Mouse (Mus musculus) ES-E14 (cell line): ENCODE measurements around the gene Ttf2. TPM values are rescaled to one million over a fixed set of nuclear protein-coding genes. Genes with fewer than 3 reads are reported as not detected.

Experiments
- DNase-seq: peaks from one replicate; pipeline ENCODE4 v3.0.0-alpha.2; 2013; ENCODE audit warnings: low read depth, low spot score
- H3K27ac ChIP-seq: 2 replicates; pipeline ENCODE4 v1.5.1; 2012; ENCODE audit warnings: low read depth, mild to moderate bottlenecking, low read length, moderate library complexity, mixed read lengths; ENCODE audit not compliant: poor library complexity, insufficient read depth, severe bottlenecking
- H3K36me3 ChIP-seq: 2 replicates; pipeline ENCODE4 v1.6.1; 2012; ENCODE audit warnings: mild to moderate bottlenecking, low read length, moderate library complexity, mixed read lengths; ENCODE audit not compliant: control insufficient read depth, poor library complexity, insufficient read depth, severe bottlenecking
- H3K4me1 ChIP-seq, 2 experiments: fragments of 150-350 bp in 1 of 2; sonication (generic) in 1 of 2; 2 replicates each; pipeline ENCODE4 v1.6.1; 2012; ENCODE audit warnings: low read length in 2 of 2, mild to moderate bottlenecking in 1 of 2, mixed read lengths in 1 of 2; ENCODE audit not compliant: control insufficient read depth in 2 of 2, insufficient read depth in 2 of 2, poor library complexity in 1 of 2
- H3K4me3 ChIP-seq, 2 experiments: fragments of 150-350 bp in 1 of 2; sonication (generic) in 1 of 2; 2 replicates each; pipeline ENCODE4 v1.5.1; 2012; ENCODE audit warnings: low read length in 2 of 2, low read depth in 1 of 2, mild to moderate bottlenecking in 1 of 2, mixed read lengths in 1 of 2; ENCODE audit not compliant: insufficient read depth in 1 of 2, poor library complexity in 1 of 2, severe bottlenecking in 1 of 2
- H3K9ac ChIP-seq: 2 replicates; pipeline ENCODE4 v1.6.1; 2012; ENCODE audit warnings: low read depth, mild to moderate bottlenecking, low read length, mixed read lengths; ENCODE audit not compliant: poor library complexity, insufficient read depth, severe bottlenecking
- H3K9me3 ChIP-seq: fragments of 150-350 bp; sonication (generic); 2 replicates; pipeline ENCODE4 v1.6.1; 2012; ENCODE audit warnings: low read depth, mild to moderate bottlenecking, low read length; ENCODE audit not compliant: control insufficient read depth, insufficient read depth
- CHD2 ChIP-seq: IDR thresholded peaks from 2 replicates; pipeline ENCODE4 v1.6.1; 2014; ENCODE audit warnings: mild to moderate bottlenecking, low read depth, low read length, inconsistent platforms
- HCFC1 ChIP-seq: IDR thresholded peaks from 2 replicates; pipeline ENCODE4 v1.6.1; 2012; ENCODE audit warnings: low read length, inconsistent platforms, borderline replicate concordance; ENCODE audit not compliant: insufficient read depth
- MAFK ChIP-seq: IDR thresholded peaks from 2 replicates; pipeline ENCODE4 v1.6.1; 2014; ENCODE audit warnings: mild to moderate bottlenecking, low read depth, low read length, inconsistent platforms; ENCODE audit not compliant: insufficient read depth
- ZC3H11A ChIP-seq: IDR thresholded peaks from 2 replicates; pipeline ENCODE4 v1.6.1; 2012; ENCODE audit warnings: low read depth, mild to moderate bottlenecking, inconsistent platforms, low read length, borderline replicate concordance
- ZNF384 ChIP-seq: IDR thresholded peaks from 2 replicates; pipeline ENCODE4 v1.6.1; 2012; ENCODE audit warnings: low read depth, low read length, inconsistent platforms
- in situ Hi-C, 2 experiments: fragments of 600-800 bp; cut with MboI; formaldehyde crosslinking; loops; one replicate each; pipeline ENCODE4 v1.15.1; 2025; ENCODE audit warnings: low sequenced_read_pairs in 2 of 2, inconsistent platforms in 1 of 2; ENCODE audit not compliant: unreplicated experiment in 2 of 2
- total RNA-seq: library from RNA; depleted of rRNA; stranded (reverse); fragments of 300-350 nt; gene quantifications from 2 replicates; pipeline ENCODE4 v1.2.3, GENCODE M21; 2012

The Ttf2 gene
- total RNA-seq, 1 experiment: 39.0 TPM

GRCm38 (mm10) chr3:101010589-101011202 lies 41.2 kb upstream of the Ttf2 start:
- Histone ChIP-seq H3K9ac (no peak overlapping the region), H3K36me3 (no peaks in the 10 kb centered on the region), H3K9me3 (no peaks in the 10 kb centered on the region), H3K4me1 (no peaks in the 10 kb centered on the region), H3K4me3 (no peak overlapping the region), H3K27ac (no peak overlapping the region)
- in situ Hi-C loops: no loop called here
- DNase-seq: no peak
- TF ChIP-seq ZNF384 (no peak), MAFK (no peak), CHD2 (no peak), ZC3H11A (no peak), HCFC1 (no peak)

GRCm38 (mm10) chr3:101007112-101007782 lies 37.8 kb upstream of the Ttf2 start:
- TF ChIP-seq MAFK (no peak), HCFC1 (no peak), ZNF384 (no peak), ZC3H11A (no peak), CHD2 (no peak)
- no peak for DNase-seq
- in situ Hi-C loops: no loop called here
- H3K4me1 ChIP-seq: no peaks in the 10 kb centered on the region; a peak in 1 of 4 replicates
- no peak overlapping the region for H3K4me3 ChIP-seq
- no peaks in the 10 kb centered on the region for H3K9me3 ChIP-seq
- no peak overlapping the region for H3K27ac ChIP-seq
- H3K36me3 ChIP-seq: no peaks in the 10 kb centered on the region
- no peak overlapping the region for H3K9ac ChIP-seq

GRCm38 (mm10) chr3:101005392-101005791 lies 35.9 kb upstream of the Ttf2 start:
- Histone ChIP-seq H3K9me3 (no peaks in the 10 kb centered on the region), H3K36me3 (no peaks in the 10 kb centered on the region), H3K4me3 (no peak overlapping the region), H3K9ac (no peak overlapping the region), H3K27ac (no peak overlapping the region), H3K4me1 (no peaks in the 10 kb centered on the region; a peak in 1 of 4 replicates)
- in situ Hi-C loops: no loop called here
- TF ChIP-seq MAFK (no peak), CHD2 (no peak), ZC3H11A (no peak), ZNF384 (no peak), HCFC1 (no peak)
- DNase-seq: no peak

- in situ Hi-C loops: no loop called here
- Histone ChIP-seq H3K36me3 (no peaks in the 10 kb centered on the region), H3K4me3 (no peak overlapping the region), H3K9me3 (no peaks in the 10 kb centered on the region), H3K27ac (no peak overlapping the region), H3K4me1 (peaks cover 0 to 2% of the 10 kb centered on the region in 2 experiments; a peak in 1 of 4 replicates), H3K9ac (no peak overlapping the region)
- TF ChIP-seq ZC3H11A (no peak), CHD2 (no peak), HCFC1 (no peak)
- no peak for DNase-seq
Measured at GRCm38 (mm10) chr3:101003575-101004356, 34.3 kb upstream of the Ttf2 start.
